Mouse (Mus musculus) liver, adult 2 months (tissue): ENCODE data around the gene Ubl7.

Experiments used
- CTCF ChIP-seq: fragments of 200-500 bp; IDR thresholded peaks from 2 replicates; pipeline ENCODE4 v1.5.1; 2011; ENCODE audit warnings: low read depth, low read length, control low read depth
- POLR2A ChIP-seq: fragments of 200-500 bp; IDR thresholded peaks from 2 replicates; pipeline ENCODE4 v1.6.1; 2011; ENCODE audit warnings: low read length, control low read depth; ENCODE audit not compliant: insufficient read depth; ENCODE audit errors: extremely low read depth

DNA sequence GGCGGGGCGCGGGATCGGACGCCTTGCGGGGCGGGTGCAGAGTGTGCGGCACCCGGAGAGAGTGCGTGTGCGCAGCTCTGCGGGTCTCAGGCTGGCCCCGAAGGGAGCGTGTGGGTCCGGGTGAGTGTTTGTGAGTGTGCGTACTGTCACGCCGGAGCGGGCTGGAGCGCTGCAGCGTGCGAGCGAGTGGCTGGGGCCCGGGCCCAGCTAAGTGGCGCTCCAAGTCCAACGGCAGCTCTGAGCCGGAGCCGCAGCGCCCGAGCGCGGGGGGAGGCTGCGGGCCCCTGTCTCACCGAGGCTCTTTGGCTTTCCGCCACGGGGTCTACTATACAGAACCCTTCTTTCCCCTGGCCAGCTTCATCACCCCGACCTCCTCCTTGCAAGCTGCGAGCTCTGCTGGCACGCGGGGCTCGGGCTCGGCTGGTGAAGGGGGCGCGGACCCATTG is 29.6 kb downstream of the Ubl7 start:
- TF ChIP-seq CTCF (no peak), POLR2A (no peak)
